Mouse (Mus musculus) right cerebral cortex, postnatal 14 days (tissue): Measurements from ENCODE around the gene Uts2r.

Experiments
- DNase-seq: peaks from one replicate; pipeline ENCODE4 v3.0.0; 2022

Uts2r gene

DNA sequence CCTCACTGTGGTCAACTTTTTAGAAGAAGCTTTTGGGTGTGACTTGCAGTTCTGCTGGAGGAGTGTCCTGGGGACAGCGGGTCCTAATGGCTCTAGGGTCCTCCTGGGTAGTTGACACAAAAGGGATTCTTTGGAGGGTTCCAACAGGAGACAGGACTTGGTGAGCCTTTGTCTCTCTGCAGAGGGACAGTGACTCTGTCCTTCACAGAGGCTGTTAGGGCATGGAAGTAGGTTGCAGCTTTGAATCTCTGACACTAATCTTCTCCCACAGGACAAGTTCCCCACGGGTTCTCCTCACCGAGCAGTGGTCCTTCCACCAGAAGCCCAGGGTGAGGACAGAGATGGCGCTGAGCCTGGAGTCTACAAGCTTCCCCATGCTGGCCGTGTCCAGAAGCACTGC, at the start of gene Uts2r:
Gene Uts2r, plus strand, starts transcription at position 301 of the 400 bp plus-strand sequence.
- DNase-seq: no peak

DNA sequence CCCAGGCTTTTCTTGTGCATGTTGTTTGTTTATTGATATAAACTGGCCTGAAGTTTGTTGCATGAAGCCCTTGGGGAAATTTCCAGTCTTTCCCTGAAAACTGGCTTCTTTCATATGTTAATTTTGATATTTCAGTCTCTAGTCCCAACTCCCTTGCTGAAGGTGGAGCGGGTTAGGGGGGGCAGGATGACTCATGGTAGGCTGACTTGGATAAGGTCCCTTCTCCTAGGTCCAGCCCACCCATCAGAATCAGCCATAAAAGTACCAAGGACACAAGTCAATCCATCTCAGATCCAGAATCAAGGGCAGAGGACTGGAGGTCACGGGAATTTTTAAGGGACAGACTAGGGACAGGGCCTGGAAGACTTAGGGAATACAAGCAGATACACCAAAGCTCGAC, 49.0 kb upstream of the Uts2r start:
- DNase-seq: no peak

DNA sequence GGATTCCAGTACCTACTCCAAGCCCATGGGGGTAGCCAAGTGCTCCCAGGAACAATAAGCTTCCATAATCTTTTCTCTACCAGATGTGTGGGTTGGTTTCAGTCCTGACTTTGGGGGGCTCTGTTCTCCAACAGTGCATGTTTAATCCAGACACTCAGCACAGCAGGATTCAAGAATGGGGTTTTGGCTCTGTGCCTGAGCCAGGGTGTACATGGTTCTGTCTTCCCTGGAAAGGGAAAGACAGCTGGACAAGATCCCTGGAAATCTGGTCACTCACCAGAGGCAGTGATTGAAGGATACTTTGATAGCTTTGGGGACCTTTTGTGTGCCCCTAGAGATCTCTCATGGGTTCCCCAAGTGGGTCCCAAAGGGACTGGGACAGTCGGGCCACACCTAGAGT, 48.5 kb upstream of the Uts2r start:
- no peak for DNase-seq

- no peak for DNase-seq
Measured at GRCm38 (mm10) chr11:121112091-121112775, 47.8 kb upstream of the Uts2r start.

DNA sequence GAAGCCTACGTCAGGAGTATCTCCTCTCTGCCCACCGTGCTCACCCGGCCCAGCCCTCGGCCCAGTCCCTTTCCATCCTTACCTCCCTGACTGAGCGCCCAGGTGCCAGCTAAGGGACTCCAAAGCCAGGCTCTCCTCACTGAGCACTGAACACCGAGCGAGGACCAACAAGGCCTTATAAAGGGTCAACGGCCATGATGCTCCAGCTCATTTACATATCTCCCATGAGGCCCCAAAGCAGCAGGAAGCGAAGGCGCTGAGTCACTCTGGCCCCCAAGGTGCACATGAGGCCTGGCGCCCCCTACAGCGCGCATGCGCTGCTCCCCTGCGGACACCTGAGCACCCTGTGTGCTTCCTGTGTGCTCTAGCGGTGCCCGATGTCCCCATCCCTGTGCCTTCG, 42.0 kb upstream of the Uts2r start:
- no peak for DNase-seq

DNA sequence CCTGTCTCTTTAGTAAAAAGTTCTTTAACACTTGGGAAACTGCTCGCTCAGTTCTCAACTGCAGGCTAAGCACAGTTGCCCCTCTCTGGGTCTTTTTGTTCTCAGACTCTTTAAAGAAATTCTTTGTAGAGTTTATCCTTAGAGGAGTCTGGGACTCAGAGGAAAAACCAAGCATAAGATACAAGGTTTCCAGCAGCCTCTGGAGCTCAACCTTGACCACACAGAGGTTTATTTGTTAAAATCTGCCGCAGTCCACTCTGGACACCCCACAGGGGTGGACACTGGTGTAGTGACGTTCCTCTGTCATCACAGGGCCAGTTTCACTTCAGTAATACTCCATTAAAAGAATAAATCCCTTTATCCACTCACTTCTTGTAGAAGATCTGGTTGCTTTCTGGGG, 41.5 kb upstream of the Uts2r start, which contains the start of gene Tex19.2:
Gene Tex19.2, minus strand, starts transcription at position 101 of the 400 bp plus-strand sequence.
- DNase-seq: no peak

DNA sequence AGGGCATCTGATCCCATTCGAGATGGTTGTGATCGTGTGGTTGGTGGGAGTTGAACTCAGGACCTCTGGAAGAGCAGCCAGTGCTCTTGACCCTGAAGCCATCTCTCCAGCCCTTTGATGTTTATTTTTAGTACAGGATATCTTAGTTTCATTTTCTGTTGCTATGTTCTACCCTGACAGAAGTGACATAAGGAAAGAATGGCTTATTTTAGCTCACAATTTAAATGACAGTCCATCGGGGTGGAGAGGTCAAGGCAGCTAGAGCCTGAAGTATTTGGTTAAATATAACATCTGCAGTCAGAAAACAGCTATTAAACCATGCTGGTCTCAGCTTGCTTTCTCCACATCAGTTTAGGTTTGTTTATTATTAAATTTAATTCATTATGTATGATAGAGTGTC, 38.9 kb upstream of the Uts2r start:
- DNase-seq: no peak

- DNase-seq: no peak
Measured at GRCm38 (mm10) chr11:121122024-121122670, 37.9 kb upstream of the Uts2r start.

- no peak for DNase-seq
Measured at GRCm38 (mm10) chr11:121123438-121123837, 36.6 kb upstream of the Uts2r start.

GRCm38 (mm10) chr11:121125522-121126172, 34.4 kb upstream of the Uts2r start:
- DNase-seq: no peak

- DNase-seq: no peak
Measured at GRCm38 (mm10) chr11:121126395-121126794, 33.7 kb upstream of the Uts2r start.

DNA sequence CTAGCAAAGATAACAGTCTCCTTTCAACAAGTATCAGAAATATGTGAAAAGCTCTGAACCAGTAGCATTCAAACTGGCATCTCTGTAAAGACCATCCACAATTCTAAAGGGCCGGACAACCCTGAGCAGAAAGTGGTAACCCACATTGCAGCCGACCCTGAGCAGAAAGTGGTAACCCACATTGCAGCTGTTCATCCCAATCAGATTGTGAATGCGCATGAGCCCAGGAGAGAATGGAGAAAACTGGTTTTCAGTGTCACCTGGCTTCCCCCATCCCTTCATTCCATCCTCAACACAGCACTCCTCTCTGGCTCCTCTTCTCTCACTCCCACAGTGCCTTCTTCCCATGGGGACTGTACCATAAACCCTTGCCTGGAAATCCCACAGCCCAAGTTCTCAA, 32.6 kb upstream of the Uts2r start:
- DNase-seq: no peak

DNA sequence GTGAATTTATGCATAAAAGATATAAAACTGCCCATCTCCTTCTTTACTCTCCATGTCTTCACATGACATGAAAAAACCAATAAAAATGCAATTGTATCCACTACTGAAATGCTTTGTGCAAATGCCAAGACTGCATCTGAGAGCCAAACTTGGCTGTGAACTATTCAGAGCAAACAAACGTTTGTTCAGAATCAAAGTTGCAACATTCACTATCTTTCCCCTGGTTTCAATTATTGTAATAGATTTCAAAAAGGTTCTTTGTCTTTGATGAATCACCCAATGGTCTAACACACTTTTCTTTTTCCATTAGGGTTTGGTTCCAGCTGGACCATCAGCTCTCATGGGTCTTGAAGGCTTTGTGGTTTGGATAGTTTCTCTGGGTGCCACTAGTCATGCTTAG, 30.5 kb upstream of the Uts2r start:
- DNase-seq: no peak

- DNase-seq: no peak
Measured at GRCm38 (mm10) chr11:121134600-121134999, 25.5 kb upstream of the Uts2r start.

DNA sequence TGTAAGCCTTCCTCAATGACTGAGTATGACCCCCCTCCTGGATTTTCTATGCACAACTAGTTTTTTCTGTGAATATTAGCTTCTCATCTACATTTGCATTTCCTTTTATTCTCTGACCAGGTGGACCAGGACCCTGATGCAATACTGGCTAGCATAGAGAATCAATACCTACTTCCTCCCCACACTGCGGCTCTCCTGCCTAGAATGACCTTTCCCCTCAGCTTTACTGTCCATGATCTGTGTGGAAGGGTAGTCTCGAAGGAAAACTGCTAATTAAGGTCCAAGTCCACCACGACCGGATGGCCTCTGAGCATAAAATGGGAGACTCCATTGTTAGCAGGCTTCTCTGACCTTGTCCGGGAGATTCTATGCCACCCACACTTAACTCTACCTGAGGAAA, 22.4 kb upstream of the Uts2r start:
- no peak for DNase-seq

DNA sequence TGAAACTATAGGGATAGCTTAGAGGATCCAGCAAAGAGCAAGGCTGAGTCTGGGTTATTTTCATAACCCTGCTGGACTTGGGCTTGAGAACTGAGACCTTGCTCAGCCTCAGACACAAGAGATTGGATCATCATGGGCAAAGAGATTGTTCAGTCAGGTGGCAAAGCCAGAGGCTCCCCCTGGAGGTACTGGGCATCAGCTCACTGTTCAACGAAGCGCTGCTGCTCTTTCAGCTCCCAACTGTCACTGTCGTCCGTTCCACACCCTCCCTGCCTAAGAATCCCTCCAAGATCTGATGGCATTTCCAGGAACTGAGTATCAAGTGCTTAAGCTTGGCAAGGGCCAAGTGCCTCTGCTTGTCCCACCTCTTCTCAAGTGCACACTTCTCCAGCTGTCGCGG, 21.3 kb upstream of the Uts2r start:
- DNase-seq: no peak

DNA sequence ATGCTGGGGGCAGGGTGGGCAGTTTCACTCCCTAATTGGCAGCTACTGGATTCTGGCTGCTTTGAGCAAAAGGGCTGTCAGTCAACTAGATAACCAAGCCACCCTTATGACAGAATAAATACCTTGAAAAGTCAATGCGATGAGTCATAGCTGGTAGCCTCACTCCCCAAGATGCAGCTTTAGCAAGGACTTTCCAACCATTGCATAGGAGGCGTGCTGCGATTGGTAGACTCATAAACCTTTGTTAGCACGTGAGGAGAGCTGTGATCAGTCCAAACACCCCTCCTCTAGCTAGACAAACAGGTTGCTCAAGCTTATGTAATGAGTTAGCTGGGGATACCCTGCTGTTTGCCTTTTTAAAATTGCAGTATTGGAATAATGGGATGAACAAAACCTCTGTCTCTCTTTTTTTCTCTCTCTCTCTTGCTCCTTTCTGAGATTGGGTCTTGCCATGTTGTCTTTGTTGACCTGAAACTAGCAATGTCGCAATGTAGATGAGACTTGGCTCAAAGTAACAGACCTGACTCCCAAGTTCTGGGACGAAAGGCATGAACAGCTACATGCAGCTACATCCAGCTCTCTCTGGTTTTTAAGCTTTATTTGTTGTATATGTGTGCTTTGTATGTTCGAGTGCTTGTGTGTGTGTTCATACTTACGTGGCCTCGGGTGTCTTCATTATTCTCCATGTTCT, 16.6 kb upstream of the Uts2r start:
- DNase-seq: no peak

- DNase-seq: no peak
Measured at GRCm38 (mm10) chr11:121145865-121146264, 14.2 kb upstream of the Uts2r start, which contains the start of gene Tex19.1. Tex19.1 (plus strand) TSS chr11:121146143.

DNA sequence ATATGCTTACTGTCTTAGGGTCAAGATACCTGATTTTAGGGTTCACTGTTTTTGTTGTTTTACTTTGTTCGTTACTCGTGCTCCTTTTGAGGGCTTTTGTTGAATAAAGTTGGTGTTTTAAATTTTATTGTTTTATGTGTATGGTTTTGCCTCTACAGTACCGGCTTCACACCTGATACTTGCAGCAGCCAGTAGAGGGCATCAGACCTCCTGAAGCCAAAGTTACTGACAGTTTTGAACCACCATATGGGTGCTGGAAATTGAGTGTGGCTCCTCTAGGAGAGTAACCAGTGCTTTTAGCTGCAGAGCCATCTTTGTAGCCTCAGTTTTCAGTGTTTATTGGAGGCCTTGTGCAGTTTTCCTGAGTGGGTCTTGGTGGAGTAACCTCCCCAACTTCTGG, 11.9 kb upstream of the Uts2r start:
- DNase-seq: no peak

GRCm38 (mm10) chr11:121154203-121154602, 5.9 kb upstream of the Uts2r start:
- no peak for DNase-seq

GRCm38 (mm10) chr11:121156411-121156891, 3.6 kb upstream of the Uts2r start:
- DNase-seq: peak; percentile 20

GRCm38 (mm10) chr11:121160636-121161346, 720 bp downstream of the Uts2r start:
- no peak for DNase-seq

DNA sequence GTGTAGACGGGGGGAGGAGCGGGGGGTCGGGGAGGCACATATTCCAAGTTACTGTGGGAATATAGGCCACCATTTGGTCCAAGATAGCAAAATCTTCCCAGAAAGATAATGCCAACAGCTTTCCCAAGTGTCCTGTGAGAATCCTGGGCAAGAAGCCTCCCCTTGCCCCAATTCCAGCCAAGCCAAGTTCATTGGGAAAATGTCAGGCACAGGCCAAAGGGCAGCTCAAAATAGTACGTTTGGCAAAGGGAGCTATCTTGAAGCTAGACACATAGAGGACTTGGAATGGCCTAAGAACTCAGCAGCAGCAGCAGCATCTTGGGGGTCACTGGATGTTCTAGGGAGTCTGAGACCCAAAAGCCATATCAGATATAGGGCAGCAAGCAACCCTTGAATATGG, 3.7 kb downstream of the Uts2r start:
- DNase-seq: no peak
